Mouse (Mus musculus): Measurements from ENCODE around the gene Lrrc51. TPM values are rescaled to one million over a fixed set of nuclear protein-coding genes. Genes with fewer than 3 reads are reported as not detected.

Gene Lrrc51
- total and polyA plus RNA-seq, 3 experiments = 4.9 to 6.6 (median 5.6) TPM

DNA sequence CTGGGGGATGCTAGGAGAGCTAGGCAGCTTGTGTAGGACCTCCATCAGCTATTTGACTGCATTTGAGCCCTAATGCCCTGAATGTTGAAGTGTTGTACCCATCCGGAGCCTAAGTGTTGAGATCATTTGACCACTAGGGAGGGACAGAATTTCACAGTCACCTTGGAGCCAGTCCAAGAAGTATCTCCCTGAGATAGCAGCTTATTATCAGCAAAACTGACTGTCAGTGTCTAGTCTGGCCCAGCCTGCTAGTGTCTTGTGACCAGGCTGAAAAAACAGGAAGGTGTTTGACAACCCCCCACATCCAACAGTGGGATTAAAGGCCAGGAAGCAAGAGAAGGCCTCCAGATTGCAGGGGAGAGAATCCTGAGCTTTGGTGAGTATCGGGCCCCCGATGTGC is 62.4 kb downstream of the Lrrc51 start:
- H3K9ac ChIP-seq (ENCODE audit: insufficient read depth, low read depth) = no peak overlapping the region
- no peaks in the 10 kb centered on the region for H3K36me3 ChIP-seq (replicated peaks in 1 of 2; ENCODE audit: control insufficient read depth in 1 of 2, insufficient read depth in 1 of 2, low read length in 1 of 2)
- TF ChIP-seq MAFK (IDR thresholded peaks at IDR 0.05; ENCODE audit: insufficient replicate concordance, low read length) (no peak), USF2 (conservative IDR thresholded peaks at IDR 0.05; ENCODE audit: low read depth, low read length) (no peak), CHD1 (IDR thresholded peaks at IDR 0.05; ENCODE audit: low read depth, low read length) (no peak), E2F4 (IDR thresholded peaks at IDR 0.05; ENCODE audit: insufficient replicate concordance, low read depth, low read length) (no peak), KAT2A (IDR thresholded peaks at IDR 0.05; ENCODE audit: insufficient replicate concordance, low read length) (no peak), ETS1 (conservative IDR thresholded peaks at IDR 0.05; ENCODE audit: low read depth, low read length) (no peak), MEF2A (IDR thresholded peaks at IDR 0.05; ENCODE audit: borderline replicate concordance, low read depth, low read length) (no peak), MAX (IDR thresholded peaks at IDR 0.05; ENCODE audit: low read length) (no peak), USF1 (IDR thresholded peaks at IDR 0.05; ENCODE audit: low read depth, low read length) (no peak), EP300 (IDR thresholded peaks at IDR 0.05; ENCODE audit: low read length) (no peak), POLR2A (IDR thresholded peaks at IDR 0.05; ENCODE audit: low read depth, low read length) (no peak), SMC3 (IDR thresholded peaks at IDR 0.05; ENCODE audit: low read depth, low read length) (no peak), NELFE (IDR thresholded peaks at IDR 0.05; ENCODE audit: low read depth, low read length) (no peak), ZMIZ1 (IDR thresholded peaks at IDR 0.05; ENCODE audit: low read depth, low read length) (no peak), BHLHE40 (IDR thresholded peaks at IDR 0.05; ENCODE audit: low read depth, low read length) (no peak), GABPA (IDR thresholded peaks at IDR 0.05; ENCODE audit: insufficient replicate concordance, low read depth, low read length) (no peak), POLR2AphosphoS2 (IDR thresholded peaks at IDR 0.05; ENCODE audit: low read depth, low read length) (no peak), IRF4 (IDR thresholded peaks at IDR 0.05; ENCODE audit: low read depth, low read length) (no peak), JUND (conservative IDR thresholded peaks at IDR 0.05; ENCODE audit: low read depth, low read length) (no peak), MAZ (IDR thresholded peaks at IDR 0.05; ENCODE audit: low read depth, low read length) (no peak)
- DNase-seq (ENCODE audit: extremely low read depth) = no peak
- in situ Hi-C loops (cut with MboI; ENCODE audit: low pct_ligation_motif_present, low pct_unique_long_range_greater_than_20kb, low sequenced_read_pairs) (no loop called here), dilution Hi-C loops (cut with MboI; ENCODE audit: extremely low pct_ligation_motif_present, extremely low pct_unique_long_range_greater_than_20kb, low sequenced_read_pairs) (no loop called here)
- H3K27ac ChIP-seq (ENCODE audit: insufficient read depth, low read depth) = no peak overlapping the region
- no peak overlapping the region for H3K4me2 ChIP-seq (ENCODE audit: insufficient read depth, low read depth, poor library complexity, severe bottlenecking)
- no peaks in the 10 kb centered on the region for H3K79me2 ChIP-seq (replicated peaks; ENCODE audit: control insufficient read depth, extremely low read depth, insufficient read depth, poor library complexity, severe bottlenecking)
- H3K9me3 ChIP-seq (replicated peaks; ENCODE audit: low read length) = no peaks in the 10 kb centered on the region
- H3K27me3 ChIP-seq (replicated peaks) = no peaks in the 10 kb centered on the region
- no peak overlapping the region for H3K4me3 ChIP-seq (replicated peaks in 1 of 3; ENCODE audit: low read depth in 2 of 3, low read length in 2 of 3, poor library complexity in 1 of 3)
- no peaks in the 10 kb centered on the region; a peak in 1 of 4 replicates for H3K4me1 ChIP-seq (ENCODE audit: control insufficient read depth in 1 of 2, insufficient read depth in 2 of 2)

DNA sequence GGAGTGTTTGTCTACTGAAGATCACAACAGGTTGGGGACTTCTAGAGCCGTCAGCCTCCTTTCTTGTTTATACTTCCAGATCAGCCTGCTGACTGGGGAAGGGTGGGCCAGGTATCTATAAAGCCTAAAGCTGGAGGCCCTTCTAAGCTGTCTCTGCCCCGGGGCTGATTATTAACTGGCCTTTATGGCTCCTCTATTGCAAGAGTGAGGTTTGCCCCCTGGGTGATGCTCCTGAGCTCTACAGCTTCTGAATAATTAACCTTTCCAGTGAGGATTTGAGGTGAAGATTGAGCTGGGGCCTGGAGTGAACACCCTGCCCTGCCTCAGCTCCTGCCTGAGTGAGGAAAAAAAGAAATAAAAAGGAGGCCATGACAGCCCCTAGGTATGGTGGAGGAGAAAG is 63.1 kb downstream of the Lrrc51 start, which contains the start of gene Folr1:
Gene Folr1, minus strand, starts transcription at position 160 of the 400 bp plus-strand sequence.
- no peak for DNase-seq (ENCODE audit: extremely low read depth)
- Histone ChIP-seq H3K27ac (ENCODE audit: insufficient read depth, low read depth) (no peak within 1 kb of the TSS), H3K9me3 (replicated peaks; ENCODE audit: low read length) (no peaks in the 10 kb centered on the region), H3K79me2 (replicated peaks; ENCODE audit: control insufficient read depth, extremely low read depth, insufficient read depth, poor library complexity, severe bottlenecking) (no peaks in the 10 kb centered on the region), H3K27me3 (replicated peaks) (no peaks in the 10 kb centered on the region), H3K36me3 (replicated peaks in 1 of 2; ENCODE audit: control insufficient read depth in 1 of 2, insufficient read depth in 1 of 2, low read length in 1 of 2) (no peaks in the 10 kb centered on the region), H3K4me2 (ENCODE audit: insufficient read depth, low read depth, poor library complexity, severe bottlenecking) (no peak within 1 kb of the TSS), H3K4me1 (ENCODE audit: control insufficient read depth in 1 of 2, insufficient read depth in 2 of 2) (peaks cover 0 to 4% of the 10 kb centered on the region in 2 experiments; a peak in 3 of 4 replicates), H3K9ac (ENCODE audit: insufficient read depth, low read depth) (no peak within 1 kb of the TSS), H3K4me3 (replicated peaks in 1 of 3; ENCODE audit: low read depth in 2 of 3, low read length in 2 of 3, poor library complexity in 1 of 3) (no peak within 1 kb of the TSS)
- in situ Hi-C loops (cut with MboI; ENCODE audit: low pct_ligation_motif_present, low pct_unique_long_range_greater_than_20kb, low sequenced_read_pairs) (no loop called here), dilution Hi-C loops (cut with MboI; ENCODE audit: extremely low pct_ligation_motif_present, extremely low pct_unique_long_range_greater_than_20kb, low sequenced_read_pairs) (no loop called here)
- TF ChIP-seq MAZ (IDR thresholded peaks at IDR 0.05; ENCODE audit: low read depth, low read length) (no peak), USF2 (conservative IDR thresholded peaks at IDR 0.05; ENCODE audit: low read depth, low read length) (no peak), MXI1 (IDR thresholded peaks at IDR 0.05; ENCODE audit: low read depth, low read length) (no peak), CHD2 (IDR thresholded peaks at IDR 0.05; ENCODE audit: low read length) (no peak)

All from CH12.LX (cell line).